Mouse (Mus musculus): ENCODE results near the gene Usp22. TPM values are rescaled to one million over a fixed set of nuclear protein-coding genes. Genes with fewer than 3 reads are reported as not detected.

The Usp22 gene
- polyA plus RNA-seq (2021; fragmentation: Nextera tagmentation) = 140 and 154 TPM in 2 replicates
- long read RNA-seq, experiment 1, full-length matches to known transcripts = 168 of 237 reads
- long read RNA-seq, experiment 1, partial matches to known transcripts = 22 of 237 reads
- long read RNA-seq, experiment 1, other reads (novel, unspliced or antisense) = 47 of 237 reads
- long read RNA-seq, experiment 2, full-length matches to known transcripts = 25 of 208 reads
- long read RNA-seq, experiment 2, partial matches to known transcripts = 11 of 208 reads
- long read RNA-seq, experiment 2, other reads (novel, unspliced or antisense) = 172 of 208 reads

DNA sequence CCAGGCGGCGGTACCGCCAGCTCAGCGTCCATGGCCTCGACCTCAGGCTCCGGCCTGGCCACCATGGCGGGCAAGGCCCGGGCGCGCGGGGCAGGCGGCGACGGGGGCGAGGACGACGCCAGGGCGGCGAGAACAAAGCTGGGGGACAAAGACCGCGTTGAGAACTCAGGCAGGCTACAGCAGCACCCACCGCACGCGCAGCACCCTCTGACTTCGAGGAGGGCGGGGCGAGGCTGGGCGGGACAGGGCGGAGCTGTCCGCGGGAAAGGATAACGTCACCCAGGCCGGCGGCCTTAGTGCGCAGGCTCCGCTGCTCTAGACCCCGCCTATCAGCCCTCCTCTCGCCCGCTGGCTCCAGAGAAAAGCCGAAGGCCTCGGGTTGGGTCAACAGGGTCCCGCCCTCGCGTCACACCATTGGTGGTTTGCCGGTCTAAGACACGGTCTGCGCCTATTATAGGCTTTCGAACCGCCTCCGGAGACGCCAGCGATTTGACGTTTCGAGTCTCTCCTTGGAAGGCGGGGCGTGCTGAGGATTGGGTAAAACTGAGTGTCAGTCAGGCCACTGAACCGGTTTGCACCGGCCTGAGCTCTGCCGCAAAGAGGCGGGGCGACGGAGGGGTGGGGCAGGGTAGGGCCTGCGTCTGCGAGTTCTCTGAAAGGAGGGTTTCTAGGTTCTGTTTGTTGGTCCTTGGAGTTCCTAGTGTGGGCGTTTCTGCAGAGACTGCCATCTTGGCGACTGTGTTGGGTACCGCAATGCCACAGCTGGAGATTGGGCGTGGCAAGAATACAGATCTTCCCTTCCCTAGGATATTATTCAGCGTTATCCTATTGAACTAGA, at the start of gene Usp22:
Gene Usp22 (minus strand): TSS at position 235 of the 838 bp plus-strand sequence.

DNA sequence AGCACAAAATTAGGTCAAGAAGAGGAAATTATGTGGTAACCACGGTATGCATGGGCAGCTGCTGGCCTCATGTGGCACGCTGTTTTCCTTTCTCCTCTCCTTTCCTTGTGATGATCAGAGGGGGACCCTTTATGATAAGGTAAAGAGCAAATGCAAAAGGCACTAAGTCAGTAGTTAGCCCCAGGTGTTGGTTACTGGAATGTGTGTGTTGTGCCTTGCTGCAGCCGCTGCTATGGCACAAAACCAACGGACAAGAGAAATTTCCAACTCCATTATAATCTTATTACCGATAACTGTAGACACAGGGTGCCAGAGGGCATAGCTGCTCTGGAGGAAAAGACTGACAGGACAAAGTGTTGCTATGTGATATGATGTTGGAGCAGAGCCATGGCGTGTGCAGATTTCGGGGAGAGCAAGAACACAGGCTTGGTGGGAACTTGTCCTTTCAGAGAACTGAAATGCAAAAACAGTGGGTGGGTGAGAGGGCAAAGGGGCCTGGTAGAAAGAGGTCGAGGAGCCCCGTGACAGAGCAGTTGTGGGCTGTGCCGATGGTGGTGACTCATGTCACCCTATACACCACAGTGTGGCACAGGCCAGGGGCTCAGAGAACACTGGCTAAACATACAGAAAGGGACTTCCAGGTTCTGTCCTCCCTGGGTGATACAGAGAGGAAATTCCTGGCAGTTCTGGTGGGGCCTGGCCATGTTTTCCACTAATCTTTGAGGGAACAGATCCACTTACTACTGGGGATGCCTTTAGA, 32.8 kb upstream of the Usp22 start, which contains the start of gene Aldh3a1:
Gene Aldh3a1 (plus strand): TSS at position 51 of the 760 bp plus-strand sequence.

DNA sequence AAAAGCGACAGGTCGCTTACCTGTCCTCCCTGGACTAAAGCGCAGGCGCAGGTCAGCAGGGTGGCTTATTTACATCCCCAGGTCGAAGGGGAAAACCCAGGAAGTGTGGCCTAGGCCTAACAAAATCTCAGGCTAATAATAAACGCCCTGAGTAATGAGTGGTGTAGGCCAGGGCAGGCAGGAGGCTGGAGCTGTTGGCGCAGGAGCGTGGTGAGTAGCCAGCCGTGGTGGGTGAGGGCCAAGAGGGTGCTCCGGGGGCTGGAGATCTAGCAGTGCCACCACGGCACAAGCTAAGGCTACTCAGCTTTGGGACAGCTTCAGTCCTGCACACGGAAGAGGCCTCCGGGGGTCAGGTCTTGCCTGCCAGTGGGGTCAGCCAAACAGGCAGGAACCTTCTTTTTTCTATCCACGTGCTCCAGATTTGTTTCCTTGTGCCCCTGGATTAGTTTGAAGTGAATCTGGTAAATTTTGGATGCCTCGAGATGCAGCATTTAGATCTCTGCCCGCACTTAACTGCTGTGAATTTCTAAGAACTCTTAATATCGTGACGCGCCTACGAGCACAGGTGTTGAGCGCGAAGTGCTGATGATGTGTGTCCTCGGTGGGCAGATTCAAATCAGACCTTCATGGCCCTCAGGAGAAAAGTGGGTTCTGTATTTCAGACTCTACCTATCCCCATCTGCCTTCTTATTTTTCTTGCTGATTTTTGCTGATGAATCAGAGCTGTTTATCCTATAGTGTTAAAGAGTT, 48.1 kb downstream of the Usp22 start, which contains the start of gene Tnfrsf13b:
Gene Tnfrsf13b (plus strand): TSS at position 150 of the 750 bp plus-strand sequence.

Other genes starting within 250 kb of the Usp22 start
- gene Map2k3, start 243.0 kb downstream of the Usp22 start, polyA plus RNA-seq (2021; fragmentation: Nextera tagmentation) = 11.1 and 11.5 TPM in 2 replicates
- 2.7 and 8.1 TPM in 2 replicates for gene Kcnj12, start 152.5 kb downstream of the Usp22 start, polyA plus RNA-seq (2021; fragmentation: Nextera tagmentation)
- 2.4 and 2.8 TPM in 2 replicates for gene Tnfrsf13b, start 48.3 kb downstream of the Usp22 start, polyA plus RNA-seq (2021; fragmentation: Nextera tagmentation)
- 2.4 and 2.6 TPM in 2 replicates for gene Aldh3a1, start 32.5 kb upstream of the Usp22 start, polyA plus RNA-seq (2021; fragmentation: Nextera tagmentation)
- gene Aldh3a2, start 92.4 kb upstream of the Usp22 start, polyA plus RNA-seq (2021; fragmentation: Nextera tagmentation) = 23.9 and 30.1 TPM in 2 replicates
- not detected in 2 replicates for gene Slc47a2, start 167.8 kb upstream of the Usp22 start, polyA plus RNA-seq (2021; fragmentation: Nextera tagmentation)
- 1.9 and 2.3 TPM in 2 replicates for gene Slc47a1, start 203.3 kb upstream of the Usp22 start, polyA plus RNA-seq (2021; fragmentation: Nextera tagmentation)